ENCODE assay signal across 25 mouse cellular contexts in genomic region chr6:83891687-83892086, GRCm38 (mm10).
"Had no signal": no experiment of that assay in that cellular context is flagged by ENCODE, and none has a peak within 500 bp of the region (broad histone marks: within the 10 kb centered on the region; RNA-seq: fewer than 3 reads in every experiment).

No protein-coding gene starts in this region.

- H3K36me3 ChIP-seq: embryonic facial prominence, embryonic 10.5 days; embryonic facial prominence, embryonic 12.5 days; embryonic facial prominence, embryonic 13.5 days; embryonic facial prominence, embryonic 15.5 days; forebrain, embryonic 10.5 days; forebrain, embryonic 12.5 days; forebrain, embryonic 15.5 days had no signal

- H3K27me3 ChIP-seq: embryonic facial prominence, embryonic 12.5 days; embryonic facial prominence, embryonic 13.5 days; embryonic facial prominence, embryonic 15.5 days; forebrain, embryonic 12.5 days; forebrain, embryonic 13.5 days; forebrain, embryonic 15.5 days had no signal

- H3K4me2 ChIP-seq: embryonic facial prominence, embryonic 12.5 days; embryonic facial prominence, embryonic 13.5 days; embryonic facial prominence, embryonic 15.5 days; forebrain, embryonic 12.5 days; forebrain, embryonic 13.5 days; forebrain, embryonic 15.5 days had no signal

- H3K4me1 ChIP-seq: embryonic facial prominence, embryonic 10.5 days; embryonic facial prominence, embryonic 12.5 days; embryonic facial prominence, embryonic 13.5 days; embryonic facial prominence, embryonic 15.5 days; forebrain, embryonic 10.5 days; forebrain, embryonic 12.5 days; forebrain, embryonic 13.5 days; forebrain, embryonic 15.5 days had no signal

- H3K27ac ChIP-seq: embryonic facial prominence, embryonic 10.5 days; embryonic facial prominence, embryonic 12.5 days; embryonic facial prominence, embryonic 13.5 days; embryonic facial prominence, embryonic 15.5 days; forebrain, embryonic 10.5 days; forebrain, embryonic 12.5 days; forebrain, embryonic 13.5 days; forebrain, embryonic 15.5 days; gastrocnemius, adult 2 months; heart, adult 2 months had no signal

- ATAC-seq: forebrain, embryonic 13.5 days; forebrain, embryonic 14.5 days; forebrain, embryonic 15.5 days; forebrain, embryonic 16.5 days; forebrain, postnatal 0 days had no signal

- H3K9me3 ChIP-seq: embryonic facial prominence, embryonic 10.5 days; embryonic facial prominence, embryonic 12.5 days; embryonic facial prominence, embryonic 13.5 days; embryonic facial prominence, embryonic 15.5 days; forebrain, embryonic 10.5 days; forebrain, embryonic 12.5 days; forebrain, embryonic 13.5 days; forebrain, embryonic 15.5 days had no signal

- DNase-seq: cerebellum, adult 9-11 months; cerebellum, postnatal 10 days; cerebellum, postnatal 14 days; cerebellum, postnatal 25 days; cerebellum, postnatal 36 days; embryo, embryonic 11 days; forebrain, postnatal 0 days; gastrocnemius, adult 2 months; gastrocnemius, postnatal 10 days; gastrocnemius, postnatal 14 days; gastrocnemius, postnatal 25 days; gastrocnemius, postnatal 36 days; heart, adult 18-20 months; heart, adult 2 months had no signal

- H3K4me3 ChIP-seq: embryonic facial prominence, embryonic 10.5 days; embryonic facial prominence, embryonic 12.5 days; embryonic facial prominence, embryonic 13.5 days; embryonic facial prominence, embryonic 15.5 days; erythroblast, embryonic 14.5 days; forebrain, embryonic 10.5 days; forebrain, embryonic 12.5 days; forebrain, embryonic 13.5 days; forebrain, embryonic 15.5 days; gastrocnemius, adult 2 months; heart, adult 2 months had no signal

- H3K9ac ChIP-seq: embryonic facial prominence, embryonic 12.5 days; embryonic facial prominence, embryonic 13.5 days; embryonic facial prominence, embryonic 15.5 days; forebrain, embryonic 12.5 days; forebrain, embryonic 13.5 days; forebrain, embryonic 15.5 days; forebrain, postnatal 0 days had no signal
